Mouse (Mus musculus) right cerebral cortex, postnatal 10 days (tissue): ENCODE results near the gene Hmga1b.
"Not testable (repeated sequence)": the region's sequence is repeated elsewhere in the genome, so short reads cannot be mapped to it uniquely, and the experiment has no call there.

Experiments
- DNase-seq, 2 experiments: peaks; one replicate each; pipeline ENCODE4 v3.0.0; 2021; ENCODE audit warnings: low spot score in 2 of 2

The Hmga1b gene

GRCm38 (mm10) chr11:120731858-120732680 is 30.5 kb upstream of the Hmga1b start, which contains the start of gene Cbr2:
Cbr2 (minus strand) TSS chr11:120732114.
- no peak for DNase-seq

DNA sequence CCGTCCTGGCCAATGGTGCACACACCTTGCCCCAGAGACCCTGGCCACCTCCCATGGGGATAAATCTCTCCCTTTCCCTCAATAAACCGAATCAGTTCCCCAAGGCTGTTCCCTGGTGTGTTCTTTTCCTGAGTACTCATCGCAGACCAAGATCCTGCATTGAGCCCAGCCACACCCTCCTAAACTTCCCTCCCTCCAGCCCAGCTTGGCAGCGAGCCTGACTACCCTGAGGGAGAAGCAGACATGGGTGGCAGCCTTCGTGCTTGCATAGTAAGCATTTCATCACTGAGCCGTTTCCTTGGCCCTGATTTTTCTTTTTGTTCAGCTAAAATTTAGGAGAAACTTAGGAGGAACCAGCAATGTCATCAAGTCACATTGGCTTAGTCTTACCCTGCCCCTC is 29.1 kb upstream of the Hmga1b start:
- DNase-seq: no peak

DNA sequence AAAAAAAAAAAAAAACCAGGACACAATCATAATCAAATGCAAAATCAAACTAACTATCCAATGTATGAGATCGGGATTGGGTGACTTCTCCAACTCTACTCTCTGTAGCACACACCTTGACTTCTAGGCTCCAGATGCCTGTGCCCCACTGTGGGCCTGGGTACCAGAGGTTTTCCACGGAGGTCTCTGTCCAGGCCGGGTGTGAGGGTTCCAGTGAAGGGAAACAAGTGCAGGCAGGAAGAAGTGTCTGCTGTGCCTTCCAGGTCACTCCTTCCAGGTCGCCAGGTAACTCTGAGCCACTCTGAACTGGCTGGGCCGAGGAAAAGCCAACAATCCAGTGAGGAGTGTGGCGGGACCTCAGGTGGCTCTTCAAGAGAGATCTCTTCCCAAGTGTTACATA is 26.2 kb upstream of the Hmga1b start:
- DNase-seq: no peak

DNA sequence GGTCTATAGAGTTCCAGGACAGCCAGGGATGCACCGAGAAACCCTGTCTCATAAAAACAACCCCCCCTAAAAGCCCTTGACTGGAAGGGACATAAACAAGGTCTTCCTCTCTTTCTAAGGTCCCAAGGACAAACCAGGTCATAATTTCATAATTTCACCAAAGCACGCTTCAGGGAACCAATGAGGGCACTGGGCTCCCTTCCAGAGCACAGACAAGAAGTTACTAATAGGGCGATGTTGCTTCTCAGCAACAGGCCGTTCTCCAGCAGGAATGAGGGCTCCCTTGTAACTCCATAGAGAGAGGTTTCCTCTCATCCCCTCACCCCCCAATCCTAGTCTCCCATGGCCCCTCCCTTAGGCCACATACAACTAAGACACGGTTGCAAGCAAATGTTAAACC is 21.6 kb upstream of the Hmga1b start:
- no peak for DNase-seq

GRCm38 (mm10) chr11:120744121-120744701 is 18.4 kb upstream of the Hmga1b start:
- DNase-seq: no peak

GRCm38 (mm10) chr11:120747974-120748373 is 14.6 kb upstream of the Hmga1b start:
- DNase-seq: no peak

GRCm38 (mm10) chr11:120749430-120749829 is 13.2 kb upstream of the Hmga1b start:
- DNase-seq: no peak

- no peak for DNase-seq
These were observed 11.0 kb upstream of the Hmga1b start for GRCm38 (mm10) chr11:120751606-120752005.

GRCm38 (mm10) chr11:120760236-120760635 is 2.4 kb upstream of the Hmga1b start:
- no peak for DNase-seq

- no peak for DNase-seq
These were observed 553 bp upstream of the Hmga1b start for GRCm38 (mm10) chr11:120761811-120762671.

DNA sequence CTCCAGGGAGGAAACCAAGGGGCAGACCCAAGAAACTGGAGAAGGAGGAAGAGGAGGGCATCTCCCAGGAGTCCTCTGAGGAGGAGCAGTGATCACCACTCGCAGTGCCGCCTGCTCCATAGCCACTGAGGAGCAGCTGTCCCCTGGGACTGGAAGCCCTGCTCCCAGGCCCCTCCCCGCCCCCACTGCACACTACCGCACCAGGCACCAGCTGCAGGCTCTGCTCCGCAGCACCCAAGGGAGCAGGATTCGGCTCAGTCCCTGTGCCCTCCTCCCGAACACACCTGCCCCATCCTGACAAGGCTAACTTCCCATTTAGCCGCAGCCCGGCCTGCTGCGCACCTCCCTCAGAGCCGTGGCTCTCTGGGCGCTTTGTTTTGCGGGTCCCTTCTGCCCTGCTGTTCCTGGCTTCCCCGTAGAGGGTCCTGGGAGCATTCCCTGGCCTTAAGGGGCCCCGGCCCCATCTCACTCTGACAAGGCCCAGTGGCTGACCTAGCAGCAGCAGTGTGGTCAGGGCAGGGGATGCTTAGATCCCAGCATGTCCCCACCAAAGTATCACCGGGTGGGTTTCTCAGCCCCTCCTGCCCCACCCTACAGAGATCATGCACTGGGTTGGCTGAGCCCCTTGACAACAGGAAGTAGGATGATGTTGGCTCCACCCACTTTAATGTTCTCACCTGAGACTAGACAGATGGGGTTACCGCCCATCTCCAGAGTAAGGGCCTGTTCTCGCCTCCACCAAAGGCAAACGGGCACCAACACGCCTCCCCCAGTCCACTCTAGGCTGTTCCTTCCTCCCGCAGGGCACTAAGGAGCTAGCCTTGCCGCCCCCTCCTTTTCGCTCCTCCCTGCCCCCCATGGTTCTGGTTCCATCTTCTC is 766 bp downstream of the Hmga1b start:
- DNase-seq: not testable (repeated sequence)

DNA sequence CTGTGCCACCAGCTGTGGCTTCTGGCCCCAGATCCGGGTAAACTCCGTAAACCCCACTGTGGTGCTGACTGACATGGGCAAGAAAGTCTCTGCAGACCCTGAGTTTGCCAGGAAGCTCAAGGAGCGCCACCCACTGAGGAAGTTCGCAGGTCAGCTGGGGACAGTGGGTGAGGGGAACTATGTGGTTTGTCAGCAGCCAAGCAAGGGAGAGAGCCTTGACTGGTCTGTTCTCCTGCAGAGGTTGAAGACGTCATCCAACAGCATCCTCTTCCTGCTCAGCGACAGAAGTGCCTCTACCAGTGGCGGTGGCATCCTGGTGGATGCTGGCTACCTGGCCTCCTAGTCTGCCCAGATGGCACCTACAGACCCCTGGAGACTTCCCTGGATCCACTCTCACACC is 4.4 kb downstream of the Hmga1b start:
- DNase-seq: not testable (repeated sequence)

DNA sequence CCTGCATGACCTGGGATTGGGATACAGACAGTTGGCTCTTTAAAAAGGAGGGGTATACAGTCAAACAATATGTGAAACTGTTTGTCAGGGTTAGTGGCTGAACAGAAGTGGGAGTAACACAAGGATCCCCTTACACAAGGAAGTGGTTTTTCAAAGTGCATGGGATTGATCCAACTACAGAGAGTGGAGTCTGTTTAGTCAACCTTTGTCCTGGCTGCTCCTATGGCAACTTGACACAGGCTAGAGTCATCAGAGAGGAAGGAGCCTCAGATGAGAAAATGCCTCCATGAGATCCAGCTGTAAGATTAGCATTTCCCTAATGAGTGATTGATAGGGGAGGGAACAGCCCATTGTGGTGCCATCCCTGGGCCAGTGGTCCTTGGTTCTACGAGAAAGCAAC is 5.6 kb downstream of the Hmga1b start:
- no peak for DNase-seq

GRCm38 (mm10) chr11:120772749-120773148 is 10.2 kb downstream of the Hmga1b start:
- DNase-seq: no peak

DNA sequence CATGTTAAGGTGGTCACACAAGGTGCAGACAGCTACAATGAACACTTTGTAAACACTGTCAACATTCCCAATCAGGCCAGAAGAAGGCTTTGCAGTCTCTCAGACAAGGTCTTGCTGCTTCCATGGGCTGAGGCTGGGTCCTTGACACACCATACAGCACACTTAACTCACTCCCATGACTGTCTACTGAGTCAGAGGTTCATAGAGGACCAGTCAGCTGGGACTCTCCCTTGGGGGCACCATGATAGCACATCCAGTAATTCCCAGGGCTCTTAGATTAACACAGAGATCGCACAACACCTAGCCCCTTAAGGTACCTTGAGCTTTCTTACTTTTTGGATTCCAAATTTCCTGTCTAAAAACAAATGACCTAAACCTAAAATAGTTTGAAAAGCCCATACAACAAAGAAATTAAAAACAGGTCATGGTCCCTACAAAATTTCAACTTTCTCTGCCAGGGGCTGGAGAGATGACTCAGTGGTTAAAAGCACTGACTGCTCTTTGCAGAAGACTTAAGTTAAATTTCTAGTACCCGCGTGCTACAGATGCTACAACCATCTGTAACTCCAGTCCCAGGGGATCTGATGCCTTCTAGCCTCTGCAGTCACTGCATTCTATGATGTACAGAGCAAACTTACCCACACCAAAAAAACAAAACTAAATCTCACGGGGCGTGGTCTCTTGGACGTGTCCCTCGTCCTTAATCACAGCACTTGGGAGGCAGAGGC is 11.0 kb downstream of the Hmga1b start:
- no peak for DNase-seq

DNA sequence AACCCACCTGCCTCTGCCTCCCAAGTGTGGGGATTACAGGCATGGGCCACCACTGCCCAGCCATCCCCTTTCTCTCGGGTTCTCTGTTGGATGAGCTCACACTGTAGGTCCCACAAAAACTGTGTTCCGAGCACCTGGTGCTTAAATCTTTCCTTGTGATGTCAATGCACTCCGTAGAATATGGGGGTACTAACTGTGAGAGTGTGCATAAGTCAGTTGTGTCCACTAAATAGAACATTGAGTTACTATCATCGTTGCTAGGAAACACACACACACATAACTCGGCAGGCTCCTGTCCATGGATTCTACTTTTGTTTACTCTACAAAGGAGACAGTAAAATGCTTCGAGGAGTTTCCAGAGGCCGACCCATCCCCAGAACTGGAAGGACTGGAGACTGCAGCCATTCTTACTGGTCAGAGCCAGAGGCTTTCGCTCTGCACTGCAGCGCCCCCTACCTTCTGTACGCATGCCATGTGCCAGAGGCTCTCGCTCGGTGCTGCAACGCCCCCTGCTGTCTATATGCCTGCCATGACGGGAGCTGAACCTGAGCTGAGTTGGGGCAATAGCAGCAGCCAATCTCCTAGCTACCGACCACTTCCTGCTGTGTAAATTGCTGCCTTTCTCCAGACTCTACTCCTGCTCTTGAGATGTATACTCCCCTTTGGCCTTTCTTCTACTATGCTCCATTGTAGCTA is 13.3 kb downstream of the Hmga1b start:
- peak; percentile 91 to 95 for DNase-seq

- DNase-seq: no peak
These were observed 14.5 kb downstream of the Hmga1b start for GRCm38 (mm10) chr11:120777123-120777522.

DNA sequence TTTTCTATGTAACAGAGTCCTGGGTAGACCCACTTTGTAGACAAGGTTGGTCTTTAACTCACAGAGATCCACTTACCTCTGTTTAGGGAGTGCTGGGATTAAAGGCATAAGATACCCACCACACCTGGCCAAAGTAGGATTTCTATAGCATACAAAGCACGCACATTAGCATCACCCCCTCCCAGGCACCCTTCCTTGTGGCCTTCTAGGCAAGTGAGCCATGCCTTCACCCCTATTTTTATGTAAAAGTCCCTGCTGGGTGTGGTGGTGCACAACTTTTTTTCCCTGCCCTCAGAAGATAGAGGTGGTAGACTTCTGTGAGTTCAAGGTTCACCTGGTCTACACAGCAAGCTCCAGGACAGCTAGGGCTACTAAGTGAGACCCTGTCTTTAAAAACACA is 17.3 kb downstream of the Hmga1b start:
- DNase-seq: no peak

DNA sequence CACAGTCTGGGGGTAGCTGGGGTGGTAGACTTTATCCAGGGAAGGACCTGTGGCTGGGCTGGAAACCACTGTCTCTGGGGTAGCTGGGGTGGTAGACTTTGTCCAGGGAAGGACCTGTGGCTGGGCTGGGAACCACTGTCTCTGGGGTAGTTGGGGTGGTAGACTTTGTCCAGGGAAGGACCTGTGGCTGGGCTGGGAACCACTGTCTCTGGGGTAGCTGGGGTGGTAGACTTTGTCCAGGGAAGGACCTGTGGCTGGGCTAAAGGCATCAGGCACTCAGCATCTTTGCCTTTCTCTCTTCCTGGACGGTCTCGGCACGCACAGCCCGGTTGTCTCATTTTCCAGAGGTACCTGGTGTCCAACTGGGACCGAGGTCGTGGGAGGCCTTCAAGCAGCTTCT is 18.8 kb downstream of the Hmga1b start:
- not testable (repeated sequence) for DNase-seq

DNA sequence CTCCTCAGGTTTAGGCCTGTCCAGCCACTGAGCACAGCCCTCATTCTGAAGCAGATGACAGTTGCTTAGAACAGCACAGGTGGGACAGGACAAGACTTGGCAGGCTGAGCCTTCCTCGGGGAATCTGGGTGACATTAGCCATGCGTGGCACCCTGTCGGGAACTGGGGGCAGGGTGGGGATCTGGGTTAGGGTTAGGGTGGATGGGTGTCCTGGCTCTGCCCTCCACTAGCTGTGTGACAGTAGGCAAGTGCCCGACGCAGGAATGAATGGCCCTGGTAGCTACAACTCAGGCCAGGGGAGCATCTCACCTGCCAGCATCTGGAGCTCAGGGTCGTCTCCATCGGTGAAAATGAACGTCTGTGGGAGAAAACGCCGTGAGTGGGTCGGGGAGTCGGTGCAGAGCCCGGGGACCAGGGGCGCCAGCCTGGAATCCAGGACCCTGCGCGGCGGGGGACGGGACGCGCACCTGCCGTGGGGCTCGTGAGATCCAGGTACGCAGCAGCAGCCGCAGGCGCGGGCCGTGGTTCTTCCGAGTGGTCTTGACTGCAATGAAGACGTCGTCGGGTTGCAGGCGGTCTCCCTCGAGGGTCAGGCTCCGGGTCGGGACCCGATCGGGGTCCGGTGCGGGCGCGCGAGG is 21.0 kb downstream of the Hmga1b start:
- DNase-seq: no peak
